In the genomic region with DNA sequence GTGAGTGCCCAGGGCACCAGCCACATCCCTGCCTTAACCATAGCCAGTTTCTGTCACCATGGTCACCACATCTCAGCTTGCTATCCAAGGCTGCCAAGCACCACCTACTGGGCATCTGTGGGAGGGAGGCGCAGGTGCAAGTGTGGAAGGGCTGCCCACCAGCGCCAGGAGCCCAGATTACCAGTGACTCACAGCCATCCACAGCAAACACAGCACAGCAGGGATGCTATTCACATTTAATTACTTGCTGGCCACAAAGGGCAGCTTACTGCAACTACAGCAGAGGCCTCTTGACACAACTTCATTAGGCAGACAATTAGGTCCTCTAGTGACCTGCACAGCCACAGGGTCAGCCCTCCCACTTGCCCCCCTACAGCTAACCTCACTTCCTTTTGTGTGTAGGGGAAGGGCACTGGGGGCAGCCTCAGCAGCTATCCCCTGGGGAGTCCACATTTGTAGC, we compare ENCODE assay signal across 8 mouse cellular contexts. TPM values are rescaled to one million over a fixed set of nuclear protein-coding genes. Genes with fewer than 3 reads are reported as not detected.
A peak's percentile ranks its signal among the peaks of the same experiment; 100 is the strongest.
DNase-seq lines count a peak whose midpoint lies in the region; ATAC-seq and TF ChIP-seq lines count a peak whose summit lies in the region.
"Had no signal": no experiment of that assay in that cellular context is flagged by ENCODE, and none has a peak within 500 bp of the region (broad histone marks: within the 10 kb centered on the region; RNA-seq: fewer than 3 reads in every experiment).

No protein-coding gene starts in this region.

- no peak for DNase-seq in CH12.LX (ENCODE audit: extremely low read depth)
- peak; percentile 95 for DNase-seq in brain, adult 2 months (ENCODE audit: low read depth, low spot score)
- DNase-seq in spleen, postnatal 14 days (ENCODE audit: low spot score in 2 of 2): no peak
- DNase-seq in gastrocnemius, adult 18-20 months (ENCODE audit: low spot score): no peak
- no peak for DNase-seq in adrenal gland, postnatal 25 days

- no peaks in the 10 kb centered on the region for H3K79me2 ChIP-seq in CH12.LX (replicated peaks; ENCODE audit: control insufficient read depth, extremely low read depth, insufficient read depth, poor library complexity, severe bottlenecking)

- H3K9me3 ChIP-seq in CH12.LX (replicated peaks; ENCODE audit: low read length): peaks cover 5% of the 10 kb centered on the region
- H3K9me3 ChIP-seq in hindbrain, embryonic 12.5 days (replicated peaks): no peaks in the 10 kb centered on the region
- H3K9me3 ChIP-seq: megakaryocyte, embryonic 14.5 days had no signal

- dilution Hi-C loops in CH12.LX (cut with MboI; ENCODE audit: extremely low pct_ligation_motif_present, extremely low pct_unique_long_range_greater_than_20kb, low sequenced_read_pairs): no loop called here

- H3K27ac ChIP-seq in CH12.LX (ENCODE audit: insufficient read depth, low read depth): no peak overlapping the region
- peak overlapping the region; percentile 36; the same call in 1 of the 2 replicates for H3K27ac ChIP-seq in hindbrain, embryonic 12.5 days

- H3K27me3 ChIP-seq in CH12.LX (replicated peaks): no peaks in the 10 kb centered on the region
- peaks cover 34% of the 10 kb centered on the region for H3K27me3 ChIP-seq in hindbrain, embryonic 12.5 days
- H3K27me3 ChIP-seq: megakaryocyte, embryonic 14.5 days had no signal

- H3K9ac ChIP-seq in CH12.LX (ENCODE audit: insufficient read depth, low read depth): no peak overlapping the region
- H3K9ac ChIP-seq in hindbrain, embryonic 12.5 days: no peak overlapping the region

- H3K36me3 ChIP-seq in CH12.LX (replicated peaks in 1 of 2; ENCODE audit: control insufficient read depth in 1 of 2, insufficient read depth in 1 of 2, low read length in 1 of 2): peaks cover 23 to 82% of the 10 kb centered on the region in 2 experiments
- H3K36me3 ChIP-seq in hindbrain, embryonic 12.5 days: peaks cover 73% of the 10 kb centered on the region

- in situ Hi-C loops in CH12.LX (cut with MboI; ENCODE audit: low pct_ligation_motif_present, low pct_unique_long_range_greater_than_20kb, low sequenced_read_pairs): no loop called here

- TF ChIP-seq EP300 in CH12.LX (IDR thresholded peaks at IDR 0.05; ENCODE audit: low read length): no peak

- H3K4me2 ChIP-seq in CH12.LX (ENCODE audit: insufficient read depth, low read depth, poor library complexity, severe bottlenecking): no peak overlapping the region
- no peak overlapping the region for H3K4me2 ChIP-seq in hindbrain, embryonic 12.5 days (replicated peaks)

- TF ChIP-seq POLR2A in CH12.LX (IDR thresholded peaks at IDR 0.05; ENCODE audit: low read depth, low read length): no peak

- H3K4me3 ChIP-seq in CH12.LX (replicated peaks in 1 of 3; ENCODE audit: low read depth in 2 of 3, low read length in 2 of 3, poor library complexity in 1 of 3): no peak overlapping the region
- H3K4me3 ChIP-seq in hindbrain, embryonic 12.5 days: no peak overlapping the region
- H3K4me3 ChIP-seq: megakaryocyte, embryonic 14.5 days had no signal

- ATAC-seq in hindbrain, embryonic 12.5 days (ENCODE audit: low FRiP score): peak; percentile 65
- ATAC-seq in megakaryocyte progenitor cell, adult 5-6 weeks (replicated peaks; ENCODE audit: poor library complexity): peak; percentile 64

- TF ChIP-seq RAD21 in CH12.LX (IDR thresholded peaks at IDR 0.05; ENCODE audit: low read depth, low read length): peak; percentile 22

- WGBS in hindbrain, embryonic 12.5 days: 24% methylated on average over 2 of the region's 2 CpGs

- peak in 1 of 2 experiments; percentile 39; a peak in 2 of 4 replicates for TF ChIP-seq CTCF in CH12.LX (conservative IDR thresholded peaks at IDR 0.05 in 1 of 2, IDR thresholded peaks at IDR 0.05 in 1 of 2; ENCODE audit: low read depth in 2 of 2, low read length in 2 of 2)

- H3K4me1 ChIP-seq in CH12.LX (ENCODE audit: control insufficient read depth in 1 of 2, insufficient read depth in 2 of 2): peaks cover 13 to 26% of the 10 kb centered on the region in 2 experiments
- peaks cover 10% of the 10 kb centered on the region for H3K4me1 ChIP-seq in hindbrain, embryonic 12.5 days

TF ChIP-seq in CH12.LX, 34 proteins besides CTCF, POLR2A, EP300 and RAD21:
- no peak for TF ChIP-seq ZKSCAN1 (IDR thresholded peaks at IDR 0.05; ENCODE audit: borderline replicate concordance, low read depth, low read length)

RNA-seq across cellular contexts. Expression of a gene that starts 7.7 kb away (rescaled TPM):
- 12.1 and 14.4 TPM in 2 replicates for total RNA-seq in CH12.LX (2012; rRNA removed)
- total RNA-seq in CH12.LX (2014; rRNA removed): 8.7 and 10.2 TPM in 2 replicates
- polyA plus RNA-seq in CH12.LX (2012; ENCODE audit: insufficient read length, low read depth): 20.7 and 22.8 TPM in 2 replicates
- polyA plus RNA-seq in hindbrain, embryonic 12.5 days (2016; fragmentation: Nextera tagmentation; extraction: Ambion mirVana): 63.3 and 70.0 TPM in 2 replicates
- total RNA-seq in megakaryocyte progenitor cell, adult 5-6 weeks (2015): 13.9 and 14.4 TPM in 2 replicates
- total RNA-seq in megakaryocyte progenitor cell, adult 5-6 weeks (2017): 22.1 and 24.8 TPM in 2 replicates
- total RNA-seq in gastrocnemius, adult 18-20 months (2021): 10 to 100 TPM; 31.2 to 32.8 TPM
- 36.0 and 49.2 TPM in 2 replicates for total RNA-seq in adrenal gland, postnatal 25 days (2021)

RNA-seq across cellular contexts. Expression of a gene that starts 9.7 kb away (rescaled TPM):
- 6.0 and 8.1 TPM in 2 replicates for total RNA-seq in CH12.LX (2012; rRNA removed)
- total RNA-seq in CH12.LX (2014; rRNA removed): not detected in 2 replicates
- polyA plus RNA-seq in CH12.LX (2012; ENCODE audit: insufficient read length, low read depth): not detected in 2 replicates
- 25.5 and 54.9 TPM in 2 replicates for polyA plus RNA-seq in hindbrain, embryonic 12.5 days (2016; fragmentation: Nextera tagmentation; extraction: Ambion mirVana)
- not detected in 2 replicates for total RNA-seq in megakaryocyte progenitor cell, adult 5-6 weeks (2015)
- not detected in 2 replicates for total RNA-seq in megakaryocyte progenitor cell, adult 5-6 weeks (2017)
- not detected for total RNA-seq in gastrocnemius, adult 18-20 months (2021)
- total RNA-seq in adrenal gland, postnatal 25 days (2021): not detected in 2 replicates

RNA-seq across cellular contexts. Expression of a gene that starts 10.3 kb away (rescaled TPM):
- total RNA-seq in CH12.LX (2012; rRNA removed) (not detected in 2 replicates), CH12.LX (2014; rRNA removed) (not detected in 2 replicates)
- polyA plus RNA-seq in CH12.LX (2012; ENCODE audit: insufficient read length, low read depth): 0.26 TPM in 1 of 2 replicates, not detected in the other
- not detected in 2 replicates for polyA plus RNA-seq in hindbrain, embryonic 12.5 days (2016; fragmentation: Nextera tagmentation; extraction: Ambion mirVana)
- total RNA-seq in megakaryocyte progenitor cell, adult 5-6 weeks (2015): 0.49 and 0.56 TPM in 2 replicates
- 1.2 TPM in 1 of 2 replicates, not detected in the other for total RNA-seq in megakaryocyte progenitor cell, adult 5-6 weeks (2017)
- 100 to 1,000 TPM in 1 of 2 experiments, 10 to 100 TPM in 1; 46.0 to 111 TPM for total RNA-seq in gastrocnemius, adult 18-20 months (2021)
- 420 and 469 TPM in 2 replicates for total RNA-seq in adrenal gland, postnatal 25 days (2021)

RNA-seq across cellular contexts. Expression of a gene that starts 14.9 kb away (rescaled TPM):
- not detected in 2 replicates for total RNA-seq in CH12.LX (2012; rRNA removed)
- not detected in 2 replicates for total RNA-seq in CH12.LX (2014; rRNA removed)
- polyA plus RNA-seq in CH12.LX (2012; ENCODE audit: insufficient read length, low read depth): not detected in 2 replicates
- 0.56 TPM in 1 of 2 replicates, not detected in the other for polyA plus RNA-seq in hindbrain, embryonic 12.5 days (2016; fragmentation: Nextera tagmentation; extraction: Ambion mirVana)
- total RNA-seq in megakaryocyte progenitor cell, adult 5-6 weeks (2015): 6,143 and 8,228 TPM in 2 replicates
- 2,359 and 2,989 TPM in 2 replicates for total RNA-seq in megakaryocyte progenitor cell, adult 5-6 weeks (2017)
- total RNA-seq in gastrocnemius, adult 18-20 months (2021): not detected
- not detected in 2 replicates for total RNA-seq in adrenal gland, postnatal 25 days (2021)

RNA-seq across cellular contexts. Expression of a gene that starts 15.8 kb away (rescaled TPM):
- total RNA-seq in CH12.LX (2012; rRNA removed): 0.21 and 0.76 TPM in 2 replicates
- total RNA-seq in CH12.LX (2014; rRNA removed): 0.24 and 0.32 TPM in 2 replicates
- polyA plus RNA-seq in CH12.LX (2012; ENCODE audit: insufficient read length, low read depth): 0.17 and 0.20 TPM in 2 replicates
- 1.2 and 1.6 TPM in 2 replicates for polyA plus RNA-seq in hindbrain, embryonic 12.5 days (2016; fragmentation: Nextera tagmentation; extraction: Ambion mirVana)
- total RNA-seq in megakaryocyte progenitor cell, adult 5-6 weeks (2015): 0.15 TPM in 2 replicates
- 0.25 and 1.3 TPM in 2 replicates for total RNA-seq in megakaryocyte progenitor cell, adult 5-6 weeks (2017)
- under 1 TPM; 0.21 TPM for total RNA-seq in gastrocnemius, adult 18-20 months (2021)
- total RNA-seq in adrenal gland, postnatal 25 days (2021): 1.1 and 2.3 TPM in 2 replicates

Comparison
In these comparisons a context has a peak if more than half of its experiments do, and no peak if none do; other contexts are left out.
1. RNA of a gene that starts 10.3 kb away (total RNA-seq): 420 to 469 TPM in adrenal gland, postnatal 25 days and 46.0 to 111 TPM in gastrocnemius, adult 18-20 months; 0.49 to 1.2 TPM in megakaryocyte progenitor cell, adult 5-6 weeks and not detected in CH12.LX; every median in the first group is over 10 times any median in the second.